Mouse (Mus musculus) cerebellum, postnatal 10 days (tissue): ENCODE results near the gene Btbd6.

Source experiments
- DNase-seq, 2 experiments: peaks; one replicate each; pipeline ENCODE4 v3.0.0; 2021; ENCODE audit warnings: mixed read lengths in 2 of 2

Btbd6 gene

GRCm38 (mm10) chr12:113012443-113012842 lies 36.2 kb downstream of the Btbd6 start:
- DNase-seq = no peak

- peak; percentile 69 to 72 for DNase-seq
These were observed 36.8 kb downstream of the Btbd6 start for GRCm38 (mm10) chr12:113013021-113013491.

GRCm38 (mm10) chr12:113013604-113014558 lies 37.6 kb downstream of the Btbd6 start, which contains the start of gene Pacs2:
TSS of gene Pacs2 (plus strand) at chr12:113014508.
- DNase-seq = peak; percentile 98

GRCm38 (mm10) chr12:113014561-113015556 lies 38.6 kb downstream of the Btbd6 start:
- DNase-seq = peak; percentile 54 to 58

GRCm38 (mm10) chr12:113015956-113016355 lies 39.7 kb downstream of the Btbd6 start:
- no peak for DNase-seq

GRCm38 (mm10) chr12:113016976-113017375 lies 40.7 kb downstream of the Btbd6 start:
- DNase-seq = no peak

GRCm38 (mm10) chr12:113017429-113017984 lies 41.2 kb downstream of the Btbd6 start:
- no peak for DNase-seq

- DNase-seq = no peak
These were observed 42.5 kb downstream of the Btbd6 start for GRCm38 (mm10) chr12:113018763-113019162.

GRCm38 (mm10) chr12:113021488-113021887 lies 45.2 kb downstream of the Btbd6 start:
- DNase-seq = no peak

GRCm38 (mm10) chr12:113023082-113023481 lies 46.8 kb downstream of the Btbd6 start:
- no peak for DNase-seq

GRCm38 (mm10) chr12:113026557-113026956 lies 50.3 kb downstream of the Btbd6 start:
- no peak for DNase-seq

GRCm38 (mm10) chr12:113027495-113027894 lies 51.2 kb downstream of the Btbd6 start:
- DNase-seq = no peak

- DNase-seq = peak; percentile 64 to 73
These were observed 51.8 kb downstream of the Btbd6 start for GRCm38 (mm10) chr12:113028067-113028466.
